Mouse (Mus musculus): ENCODE measurements around the gene Large2. TPM values are rescaled to one million over a fixed set of nuclear protein-coding genes. Genes with fewer than 3 reads are reported as not detected.

Gene Large2
- not detected in 2 replicates for polyA plus RNA-seq (2011; ENCODE audit: insufficient read length, low read depth, missing spikeins)

DNA sequence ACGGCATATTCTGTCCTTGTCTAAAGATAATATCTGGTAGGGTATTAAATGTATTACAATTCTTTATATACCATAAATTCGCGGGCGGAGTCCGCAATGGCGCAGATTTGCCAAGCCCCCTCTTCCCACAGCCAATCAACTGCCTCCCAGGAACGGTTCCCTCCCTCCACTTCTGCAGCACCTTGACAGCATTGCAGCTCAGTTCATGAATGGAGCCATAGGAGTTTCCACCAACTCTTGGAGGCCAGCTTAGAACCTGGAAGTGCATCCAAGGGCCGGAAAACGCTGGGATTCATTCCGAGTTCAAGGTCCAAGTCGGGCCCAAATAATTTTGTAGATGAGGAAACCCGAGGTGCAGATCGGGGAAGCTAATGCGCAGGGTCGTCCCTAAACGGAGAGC is at the start of gene Large2, which contains the start of gene Pex16:
TSS of gene Large2 (minus strand) at position 356 of the 400 bp plus-strand sequence.
TSS of gene Pex16 (plus strand) at position 163 of the 400 bp plus-strand sequence.
- 0 out of 2 replicates have a peak, but pooled peaks cover 2% of the 10 kb centered on the region for H3K4me1 ChIP-seq (ENCODE audit: control insufficient read depth, insufficient read depth, low read length)

DNA sequence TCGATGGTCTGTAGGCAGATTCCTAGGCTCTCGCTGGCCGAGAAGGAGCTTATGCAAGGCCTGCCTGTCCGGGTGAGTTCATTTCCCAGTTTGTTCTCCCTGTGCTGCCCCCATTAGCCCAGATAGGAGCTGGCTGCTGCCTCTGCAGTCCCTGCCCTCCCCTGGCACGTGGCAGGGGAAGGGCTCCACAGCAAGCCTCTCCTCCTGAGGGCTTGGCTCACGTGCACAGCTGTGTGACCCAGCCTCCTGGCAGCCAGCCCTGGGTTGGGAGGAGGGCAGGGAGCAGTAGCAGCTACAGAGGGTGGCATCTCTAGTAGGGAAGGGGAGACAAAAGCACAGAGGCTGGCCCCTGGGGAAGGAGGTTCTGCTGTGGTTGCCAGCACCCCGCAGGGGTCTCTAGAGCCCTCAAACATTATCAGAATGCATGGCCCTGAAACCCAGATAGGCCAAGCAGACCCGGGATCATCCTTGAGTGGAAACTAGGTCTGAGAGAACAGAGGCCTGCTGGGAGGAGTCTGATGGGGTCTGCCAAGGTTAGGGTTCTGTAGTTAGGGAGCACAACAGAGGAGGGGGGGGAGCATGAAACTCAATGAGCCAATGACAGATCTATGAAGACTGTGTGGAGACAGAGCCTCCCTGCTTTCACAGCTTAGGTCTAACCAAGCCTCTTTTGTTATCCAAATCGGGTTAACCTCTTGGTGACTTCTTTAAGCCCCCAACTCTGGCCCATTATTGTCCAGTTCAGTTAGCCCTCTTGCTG is 49.2 kb upstream of the Large2 start:
- H3K27ac ChIP-seq (ENCODE audit: insufficient read depth, low read length): peak overlapping the region; percentile 63; the same call in 1 of the 2 replicates
- no peak overlapping the region for H3K4me3 ChIP-seq (ENCODE audit: insufficient read depth, low read length)
- TF ChIP-seq POLR2A (IDR thresholded peaks at IDR 0.05; ENCODE audit: low read depth, low read length): no peak
- H3K4me1 ChIP-seq (ENCODE audit: control insufficient read depth, insufficient read depth, low read length): peaks cover 9% of the 10 kb centered on the region

More for the DNA sequence above, at the start of gene Large2, which contains the start of gene Pex16:
- peak within 1 kb of the TSS; percentile 84 for H3K4me3 ChIP-seq (ENCODE audit: insufficient read depth, low read length)
- peak within 1 kb of the TSS; percentile 44 for H3K27ac ChIP-seq (ENCODE audit: insufficient read depth, low read length)
- TF ChIP-seq CTCF (IDR thresholded peaks at IDR 0.05; ENCODE audit: borderline replicate concordance, insufficient read depth, low read length): no peak
- TF ChIP-seq POLR2A (IDR thresholded peaks at IDR 0.05; ENCODE audit: low read depth, low read length): peak; percentile 66

- Histone ChIP-seq H3K4me1 (ENCODE audit: control insufficient read depth, insufficient read depth, low read length) (peaks cover 8% of the 10 kb centered on the region), H3K4me3 (ENCODE audit: insufficient read depth, low read length) (no peak overlapping the region), H3K27ac (ENCODE audit: insufficient read depth, low read length) (no peak overlapping the region)
- TF ChIP-seq POLR2A (IDR thresholded peaks at IDR 0.05; ENCODE audit: low read depth, low read length) (no peak), CTCF (IDR thresholded peaks at IDR 0.05; ENCODE audit: borderline replicate concordance, insufficient read depth, low read length) (no peak)
Measured at GRCm38 (mm10) chr2:92423156-92423555, 48.5 kb upstream of the Large2 start.

DNA sequence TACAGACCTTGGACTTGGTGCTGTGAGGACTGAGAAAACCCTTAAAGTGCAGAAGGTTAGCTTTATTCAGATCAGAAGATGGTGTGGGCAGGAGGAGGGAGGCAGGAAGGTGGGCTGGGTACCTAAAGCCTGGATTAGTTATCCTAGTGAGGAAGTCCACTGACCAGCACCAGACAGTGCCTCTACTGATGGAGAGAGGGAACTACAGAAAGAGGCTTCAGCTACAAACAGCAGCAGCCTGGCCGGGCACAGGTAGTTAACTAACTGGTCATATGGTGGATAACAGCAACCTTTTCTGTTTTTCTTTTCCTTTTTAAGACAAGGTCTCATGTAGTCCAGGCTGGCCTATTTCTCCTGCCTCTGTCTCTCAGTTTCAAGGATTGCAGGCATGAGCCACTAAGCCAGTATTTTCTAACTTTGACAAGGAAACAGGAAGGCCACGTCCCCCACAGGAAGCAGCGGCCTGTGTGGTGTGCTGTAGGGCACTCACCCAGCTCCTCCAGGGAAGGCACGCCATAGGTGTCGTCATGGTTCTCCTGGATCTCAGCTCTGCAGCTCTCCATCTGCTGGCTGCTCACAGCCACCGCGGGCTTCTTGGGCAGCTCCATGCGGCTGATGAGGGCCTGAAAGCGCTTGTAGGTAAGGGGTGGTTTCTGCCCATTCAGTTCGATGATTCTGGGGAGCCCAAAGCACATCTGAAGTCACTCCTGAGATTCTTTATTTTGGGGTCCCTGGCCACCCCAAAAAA is 47.9 kb upstream of the Large2 start:
- H3K4me3 ChIP-seq (ENCODE audit: insufficient read depth, low read length): no peak overlapping the region
- no peak overlapping the region for H3K27ac ChIP-seq (ENCODE audit: insufficient read depth, low read length)
- TF ChIP-seq CTCF (IDR thresholded peaks at IDR 0.05; ENCODE audit: borderline replicate concordance, insufficient read depth, low read length) (no peak), POLR2A (IDR thresholded peaks at IDR 0.05; ENCODE audit: low read depth, low read length) (no peak)
- peaks cover 5% of the 10 kb centered on the region; the same call in 1 of the 2 replicates for H3K4me1 ChIP-seq (ENCODE audit: control insufficient read depth, insufficient read depth, low read length)

DNA sequence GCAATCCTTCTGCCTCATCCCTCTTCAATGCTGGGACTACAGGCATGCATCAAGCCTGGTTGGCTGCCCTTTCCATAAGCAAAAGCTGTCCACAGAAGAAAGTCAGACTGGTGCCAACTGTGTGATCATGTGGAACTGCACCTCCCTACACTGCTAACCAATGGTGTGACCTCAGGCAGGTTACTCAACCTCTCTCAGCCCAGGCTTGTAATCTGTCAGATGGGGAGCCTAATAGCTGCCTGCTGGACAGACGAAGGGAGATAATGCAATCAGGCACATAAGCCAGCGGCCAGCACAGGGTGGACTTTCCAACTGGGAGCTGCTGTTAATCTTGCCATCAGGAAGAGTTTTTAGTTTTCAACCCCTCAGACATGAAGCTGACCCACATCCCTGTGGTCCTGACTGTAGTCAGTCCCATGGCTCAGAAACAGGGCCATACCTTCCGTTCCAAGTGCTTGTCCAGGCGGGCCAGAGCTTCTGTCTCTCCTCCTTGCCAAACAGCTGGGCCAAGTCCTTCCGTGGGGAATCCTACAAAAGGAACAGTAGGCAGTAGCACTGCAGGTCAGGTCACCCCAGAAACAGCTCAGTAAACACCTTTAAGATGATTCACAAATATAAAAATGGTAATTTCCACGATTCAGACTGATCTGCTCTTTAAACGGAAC is 47.2 kb upstream of the Large2 start:
- TF ChIP-seq CTCF (IDR thresholded peaks at IDR 0.05; ENCODE audit: borderline replicate concordance, insufficient read depth, low read length) (no peak), POLR2A (IDR thresholded peaks at IDR 0.05; ENCODE audit: low read depth, low read length) (no peak)
- Histone ChIP-seq H3K4me1 (ENCODE audit: control insufficient read depth, insufficient read depth, low read length) (peaks cover 5% of the 10 kb centered on the region; the same call in 1 of the 2 replicates), H3K4me3 (ENCODE audit: insufficient read depth, low read length) (no peak overlapping the region), H3K27ac (ENCODE audit: insufficient read depth, low read length) (no peak overlapping the region)

DNA sequence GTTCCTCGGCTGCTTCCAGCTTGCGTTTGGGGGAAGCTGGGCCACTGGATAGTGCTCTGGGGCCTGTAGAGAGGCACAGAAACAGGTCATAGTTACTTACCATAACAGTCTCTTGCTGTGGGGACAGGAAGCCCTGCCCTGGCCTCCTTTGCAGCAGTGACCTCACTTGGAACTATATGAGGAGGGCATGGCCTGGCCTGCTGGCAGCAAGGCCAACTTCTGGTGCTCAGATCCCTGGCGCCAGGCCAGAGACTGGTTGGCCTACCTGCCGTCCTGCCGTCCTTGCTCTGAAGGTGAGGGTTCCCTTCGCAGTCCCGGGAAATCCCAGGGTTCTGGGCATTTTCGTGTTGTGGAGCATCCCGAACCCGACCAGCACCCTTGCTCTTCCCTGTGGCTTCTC is 37.0 kb upstream of the Large2 start:
- H3K4me1 ChIP-seq (ENCODE audit: control insufficient read depth, insufficient read depth, low read length): no peaks in the 10 kb centered on the region
- H3K4me3 ChIP-seq (ENCODE audit: insufficient read depth, low read length): no peak overlapping the region
- no peak for TF ChIP-seq POLR2A (IDR thresholded peaks at IDR 0.05; ENCODE audit: low read depth, low read length)
- no peak overlapping the region for H3K27ac ChIP-seq (ENCODE audit: insufficient read depth, low read length)

- Histone ChIP-seq H3K27ac (ENCODE audit: insufficient read depth, low read length) (no peak overlapping the region), H3K4me3 (ENCODE audit: insufficient read depth, low read length) (no peak overlapping the region), H3K4me1 (ENCODE audit: control insufficient read depth, insufficient read depth, low read length) (no peaks in the 10 kb centered on the region)
- TF ChIP-seq POLR2A (IDR thresholded peaks at IDR 0.05; ENCODE audit: low read depth, low read length) (no peak), CTCF (IDR thresholded peaks at IDR 0.05; ENCODE audit: borderline replicate concordance, insufficient read depth, low read length) (no peak)
Measured at GRCm38 (mm10) chr2:92408309-92409045, 33.8 kb upstream of the Large2 start.

DNA sequence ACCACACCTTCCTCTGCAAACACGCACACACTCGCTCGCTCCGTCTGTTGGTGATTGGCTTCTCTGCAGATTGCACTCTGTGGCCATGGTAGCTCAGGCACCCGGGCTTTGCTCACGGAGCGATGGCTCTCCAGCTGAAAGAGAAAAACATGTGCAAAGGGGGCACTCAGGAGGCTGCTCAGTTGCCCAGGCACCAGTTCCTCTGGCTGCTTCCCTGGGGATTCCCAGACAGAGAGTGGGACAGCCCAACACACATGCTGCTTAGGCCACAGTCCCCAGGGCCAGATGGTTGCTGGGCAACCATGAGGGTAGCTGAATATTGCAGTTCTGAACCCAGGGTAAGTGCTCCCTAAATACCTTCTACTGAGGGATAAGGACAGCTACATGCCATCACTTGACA is 31.0 kb upstream of the Large2 start:
- Histone ChIP-seq H3K4me3 (ENCODE audit: insufficient read depth, low read length) (no peak overlapping the region), H3K27ac (ENCODE audit: insufficient read depth, low read length) (no peak overlapping the region), H3K4me1 (ENCODE audit: control insufficient read depth, insufficient read depth, low read length) (no peaks in the 10 kb centered on the region)
- TF ChIP-seq CTCF (IDR thresholded peaks at IDR 0.05; ENCODE audit: borderline replicate concordance, insufficient read depth, low read length): no peak
- no peak for TF ChIP-seq POLR2A (IDR thresholded peaks at IDR 0.05; ENCODE audit: low read depth, low read length)

GRCm38 (mm10) chr2:92404737-92405136 is 30.1 kb upstream of the Large2 start:
- no peak overlapping the region for H3K4me3 ChIP-seq (ENCODE audit: insufficient read depth, low read length)
- no peak overlapping the region for H3K27ac ChIP-seq (ENCODE audit: insufficient read depth, low read length)
- no peak for TF ChIP-seq POLR2A (IDR thresholded peaks at IDR 0.05; ENCODE audit: low read depth, low read length)
- no peak for TF ChIP-seq CTCF (IDR thresholded peaks at IDR 0.05; ENCODE audit: borderline replicate concordance, insufficient read depth, low read length)
- no peaks in the 10 kb centered on the region for H3K4me1 ChIP-seq (ENCODE audit: control insufficient read depth, insufficient read depth, low read length)

Data from embryonic fibroblast, embryonic 13.5 days (primary cell).